Mouse (Mus musculus) CD4-positive, CD25-positive, alpha-beta regulatory T cell, adult 9 weeks (primary cell): ENCODE measurements around the gene Tdp2. TPM values are rescaled to one million over a fixed set of nuclear protein-coding genes. Genes with fewer than 3 reads are reported as not detected.

ENCODE experiments used
- polyA plus RNA-seq: library from polyadenylated mRNA; unstranded; fragments of 100-300 nt; shearing (Covaris generic); gene quantifications from one replicate; pipeline ENCODE4 v1.2.1, GENCODE M21; 2017

The Tdp2 gene
- 26.3 TPM for polyA plus RNA-seq

GRCm38 (mm10) chr13:24831353-24832130 lies at the start of gene Tdp2, which contains the start of gene Acot13:
Tdp2 (plus strand) TSS chr13:24831679.
Acot13 (minus strand) TSS chr13:24831540.

GRCm38 (mm10) chr13:24801308-24801921 lies 30.1 kb upstream of the Tdp2 start, which contains the start of gene BC005537:
BC005537 (plus strand) TSS chr13:24801657.

GRCm38 (mm10) chr13:24844983-24845955 lies 13.8 kb downstream of the Tdp2 start, which contains the start of gene D130043K22Rik:
D130043K22Rik (plus strand) TSS chr13:24845135.

Other genes with a start within 250 kb of the Tdp2 start
- 415 TPM for gene Ripor2, start 249.5 kb upstream of the Tdp2 start, polyA plus RNA-seq
- gene Armh2, start 90.4 kb upstream of the Tdp2 start, polyA plus RNA-seq: 0.55 TPM
- gene Gmnn, start 69.8 kb upstream of the Tdp2 start, polyA plus RNA-seq: 30.5 TPM
- gene BC005537, start 30.0 kb upstream of the Tdp2 start, polyA plus RNA-seq: 10.6 TPM
- gene Acot13, start 139 bp upstream of the Tdp2 start, polyA plus RNA-seq: 101 TPM
- 0.37 TPM for gene D130043K22Rik, start 13.5 kb downstream of the Tdp2 start, polyA plus RNA-seq
- gene Aldh5a1, start 106.0 kb downstream of the Tdp2 start, polyA plus RNA-seq: 0.25 TPM
- gene Gpld1, start 111.5 kb downstream of the Tdp2 start, polyA plus RNA-seq: 6.0 TPM
- gene Mrs2, start 188.7 kb downstream of the Tdp2 start, polyA plus RNA-seq: 3.1 TPM
- not detected for gene Dcdc2a, start 224.3 kb downstream of the Tdp2 start, polyA plus RNA-seq